Mouse (Mus musculus): ENCODE results near the gene Axdnd1. TPM values are rescaled to one million over a fixed set of nuclear protein-coding genes. Genes with fewer than 3 reads are reported as not detected.
"Not testable (repeated sequence)": the region's sequence is repeated elsewhere in the genome, so short reads cannot be mapped to it uniquely, and the experiment has no call there.

The Axdnd1 gene
- total RNA-seq, 2 experiments from 2014 or later, result 0.88 to 0.91 TPM

DNA sequence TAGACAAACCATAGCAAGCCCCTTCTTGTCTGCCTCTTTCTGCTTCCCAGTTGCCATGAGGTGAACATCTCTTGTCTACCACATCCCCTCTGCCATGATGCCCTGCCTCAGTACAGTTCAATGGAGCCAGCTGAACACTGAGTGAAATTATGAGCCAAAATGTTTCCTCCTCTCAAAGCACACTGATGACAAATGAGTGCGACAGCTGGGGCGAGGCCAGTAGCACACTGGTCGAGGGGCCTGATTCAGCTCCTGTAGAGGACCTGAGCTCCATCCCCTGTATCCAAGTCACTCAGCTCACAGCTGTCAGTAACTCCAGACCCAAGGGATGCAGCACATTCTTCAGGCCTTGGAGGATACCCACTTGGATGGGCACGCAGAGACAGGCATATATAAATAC, 75.3 kb downstream of the Axdnd1 start:
- DNase-seq (ENCODE audit: low spot score in 2 of 2), result no peak

DNA sequence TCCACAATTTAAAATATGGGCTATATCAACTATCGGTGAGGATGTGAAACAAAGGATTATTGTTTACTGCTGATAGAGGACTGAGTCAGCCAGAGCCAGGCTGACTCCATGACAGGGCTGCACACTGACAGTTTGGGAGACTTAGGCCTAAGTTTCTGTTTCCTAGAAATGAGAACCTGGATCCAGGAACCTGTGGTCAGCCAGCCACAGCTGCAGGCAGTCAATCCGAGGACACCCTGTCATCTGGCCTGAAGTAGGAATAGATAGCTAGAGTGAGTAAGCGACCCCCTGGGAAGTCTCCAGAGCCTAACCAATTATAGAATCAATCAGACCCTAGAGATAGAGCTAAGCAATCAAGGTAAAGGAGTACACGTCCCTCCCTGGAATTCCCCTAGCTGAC, 76.5 kb downstream of the Axdnd1 start:
- no peak for DNase-seq (ENCODE audit: low spot score in 2 of 2)

- no peak for DNase-seq (ENCODE audit: low spot score in 2 of 2)
Observed at GRCm38 (mm10) chr1:156340847-156341246, 80.1 kb downstream of the Axdnd1 start.

DNA sequence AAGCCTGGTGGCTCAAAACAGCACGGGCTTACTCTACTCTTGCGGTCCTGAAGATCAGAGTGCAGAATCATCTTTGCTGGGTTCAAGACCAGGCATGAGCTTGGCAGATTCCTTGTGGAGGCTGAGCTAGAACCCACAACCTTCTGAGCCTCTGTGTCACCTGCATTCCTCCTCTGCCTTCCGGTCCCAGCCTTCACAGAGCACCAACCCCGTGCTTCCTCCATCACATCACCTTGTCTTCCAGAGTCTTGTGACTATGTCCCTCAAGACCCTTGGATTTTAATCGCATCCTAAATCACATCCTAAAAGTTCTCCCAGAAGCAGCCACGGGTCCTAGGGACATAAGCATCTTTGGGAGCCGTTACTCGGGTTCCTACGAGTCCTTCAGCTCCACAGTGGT, 97.8 kb downstream of the Axdnd1 start:
- no peak for DNase-seq (ENCODE audit: low spot score in 2 of 2)

GRCm38 (mm10) chr1:156310630-156311029, 110.3 kb downstream of the Axdnd1 start, which contains the start of gene Nphs2:
TSS of gene Nphs2 (plus strand) at chr1:156310727.
- DNase-seq (ENCODE audit: low spot score in 2 of 2), result no peak

- no peak for DNase-seq (ENCODE audit: low spot score in 2 of 2)
Observed at GRCm38 (mm10) chr1:156308595-156308994, 112.4 kb downstream of the Axdnd1 start.

- peak; percentile 33 to 37 for DNase-seq (ENCODE audit: low spot score in 2 of 2)
Observed at GRCm38 (mm10) chr1:156302911-156303749, 117.8 kb downstream of the Axdnd1 start, which contains the start of gene Tdrd5. TSS of gene Tdrd5 (minus strand) at chr1:156303664.

DNA sequence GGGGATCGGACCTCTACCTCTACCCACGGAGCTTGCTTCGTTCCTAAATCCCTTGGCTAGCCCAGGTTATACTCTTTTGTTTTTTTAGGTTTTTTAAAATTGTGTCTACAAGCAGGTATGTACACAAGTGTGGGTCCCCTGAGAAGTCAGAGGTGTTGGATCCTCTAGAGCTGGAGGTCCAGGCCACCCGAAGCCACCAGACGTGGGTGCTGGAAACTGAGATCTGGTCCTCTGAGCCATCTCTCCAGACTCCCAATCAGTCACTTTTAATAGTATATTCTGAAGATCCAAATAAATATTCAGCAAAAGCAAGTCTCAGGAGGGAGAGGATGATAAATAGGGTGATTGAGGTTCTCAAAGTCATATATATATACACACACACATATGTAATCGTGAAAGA, 130.9 kb downstream of the Axdnd1 start:
- no peak for DNase-seq (ENCODE audit: low spot score in 2 of 2)

GRCm38 (mm10) chr1:156289222-156289587, 131.8 kb downstream of the Axdnd1 start:
- DNase-seq (ENCODE audit: low spot score in 2 of 2), result not testable (repeated sequence)

GRCm38 (mm10) chr1:156288556-156289221, 132.3 kb downstream of the Axdnd1 start:
- DNase-seq (ENCODE audit: low spot score in 2 of 2), result no peak

DNA sequence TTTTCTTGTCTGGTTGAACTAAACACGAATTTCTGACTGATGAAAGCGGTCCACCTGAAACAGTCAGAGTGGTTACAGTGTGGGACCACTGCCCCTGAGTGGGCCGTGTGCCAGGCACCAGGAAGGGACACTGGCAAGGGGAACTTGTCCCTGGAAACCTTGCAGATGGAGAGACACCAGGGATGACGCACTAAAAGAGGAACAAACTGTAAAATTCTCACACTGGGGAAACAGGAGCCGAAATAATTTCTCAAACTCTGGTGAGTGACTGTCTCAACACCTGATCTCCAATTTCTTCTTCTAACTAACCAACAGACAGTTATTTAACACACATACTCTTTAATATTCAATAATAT, 135.4 kb downstream of the Axdnd1 start:
- DNase-seq (ENCODE audit: low spot score in 2 of 2), result no peak

GRCm38 (mm10) chr1:156284851-156285540, 136.0 kb downstream of the Axdnd1 start:
- DNase-seq (ENCODE audit: low spot score in 2 of 2), result peak in 1 of 2 experiments; percentile 59

- DNase-seq (ENCODE audit: low spot score in 2 of 2), result no peak
Observed at GRCm38 (mm10) chr1:156284207-156284606, 136.8 kb downstream of the Axdnd1 start.

GRCm38 (mm10) chr1:156280131-156280530, 140.8 kb downstream of the Axdnd1 start:
- no peak for DNase-seq (ENCODE audit: low spot score in 2 of 2)

DNA sequence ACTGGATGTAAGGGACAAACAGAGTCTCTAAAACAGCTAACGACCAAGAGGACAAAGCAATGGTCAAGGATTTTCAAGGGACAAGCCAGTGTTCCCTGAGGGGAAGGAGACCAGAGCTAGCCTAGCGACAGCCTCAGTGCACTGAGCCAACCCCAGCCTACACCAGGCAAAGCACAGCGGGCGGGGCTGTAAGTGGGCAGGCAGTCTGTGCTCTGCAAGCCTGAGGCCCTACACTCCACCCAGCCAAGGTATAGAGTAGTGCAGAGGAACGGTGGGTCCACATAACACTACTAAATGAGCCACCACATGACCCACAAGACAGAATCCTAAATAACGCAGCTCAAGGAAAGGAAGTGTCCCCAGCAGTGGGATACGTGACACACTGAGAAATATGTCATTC, 147.3 kb downstream of the Axdnd1 start:
- DNase-seq (ENCODE audit: low spot score in 2 of 2), result no peak

Other genes with a start within 250 kb of the Axdnd1 start
- gene Fam163a, start 216.1 kb downstream of the Axdnd1 start, total RNA-seq (2021), result 10 to 100 TPM; 27.1 to 29.2 TPM
- 1 to 10 TPM; 6.2 to 6.8 TPM for gene Tdrd5, start 117.5 kb downstream of the Axdnd1 start, total RNA-seq (2021)
- gene Nphs2, start 110.4 kb downstream of the Axdnd1 start, total RNA-seq (2021), result not detected
- gene Gm2000, start 55.1 kb downstream of the Axdnd1 start, total RNA-seq (2021), result 100 to 1,000 TPM; 325 to 333 TPM
- 10 to 100 TPM; 41.6 to 42.1 TPM for gene Soat1, start 53.2 kb upstream of the Axdnd1 start, total RNA-seq (2021)
- 10 to 100 TPM; 44.0 to 49.0 TPM for gene Gm10031, start 102.9 kb upstream of the Axdnd1 start, total RNA-seq (2021)
- 10 to 100 TPM; 79.8 to 80.3 TPM for gene Abl2, start 137.6 kb upstream of the Axdnd1 start, total RNA-seq (2021)

Data from layer of hippocampus, postnatal 14 days (tissue).